Mouse (Mus musculus) ovary, postnatal 10 days (tissue): ENCODE results near the gene Crtc1.

Source experiments
- DNase-seq: peaks from one replicate; pipeline ENCODE4 v3.0.0; 2022; ENCODE audit warnings: low spot score

The Crtc1 gene

GRCm38 (mm10) chr8:70347860-70348420 lies 91.4 kb downstream of the Crtc1 start:
- DNase-seq = no peak

- no peak for DNase-seq
These were observed 91.9 kb downstream of the Crtc1 start for GRCm38 (mm10) chr8:70347443-70347842.

GRCm38 (mm10) chr8:70344279-70344678 lies 95.1 kb downstream of the Crtc1 start:
- no peak for DNase-seq

GRCm38 (mm10) chr8:70343696-70344095 lies 95.7 kb downstream of the Crtc1 start:
- no peak for DNase-seq

GRCm38 (mm10) chr8:70343076-70343475 lies 96.3 kb downstream of the Crtc1 start:
- DNase-seq = no peak

- no peak for DNase-seq
These were observed 97.4 kb downstream of the Crtc1 start for GRCm38 (mm10) chr8:70342007-70342406.

- DNase-seq = no peak
These were observed 98.7 kb downstream of the Crtc1 start for GRCm38 (mm10) chr8:70340659-70341058.

- DNase-seq = no peak
These were observed 100.4 kb downstream of the Crtc1 start for GRCm38 (mm10) chr8:70338931-70339330.

- DNase-seq = no peak
These were observed 106.5 kb downstream of the Crtc1 start for GRCm38 (mm10) chr8:70332878-70333202.
